Mouse (Mus musculus): ENCODE results near the gene Epha5. TPM values are rescaled to one million over a fixed set of nuclear protein-coding genes. Genes with fewer than 3 reads are reported as not detected.
A peak's percentile ranks its signal among the peaks of the same experiment; 100 is the strongest.

Epha5 gene
- polyA plus RNA-seq, 1 experiment from 2014 or later, result 36.4 TPM

- WGBS, result 29% methylated on average over 22 of the region's 22 CpGs
- H3K4me3 ChIP-seq, result no peak overlapping the region
- no peaks in the 10 kb centered on the region for H3K9me3 ChIP-seq
- no peak overlapping the region for H3K9ac ChIP-seq
- H3K4me2 ChIP-seq (replicated peaks), result peak overlapping the region; percentile 48
- peak; percentile 89 for ATAC-seq (ENCODE audit: low FRiP score, low read depth)
- H3K27ac ChIP-seq, result no peak overlapping the region
- H3K4me1 ChIP-seq, result no peaks in the 10 kb centered on the region
- no peaks in the 10 kb centered on the region for H3K36me3 ChIP-seq
- 0 out of 2 replicates have a peak, but pooled peaks cover 8% of the 10 kb centered on the region for H3K27me3 ChIP-seq (replicated peaks)
Observed at GRCm38 (mm10) chr5:84281290-84282017, 135.7 kb downstream of the Epha5 start.

- no peak for ATAC-seq (ENCODE audit: low FRiP score, low read depth)
- H3K27me3 ChIP-seq (replicated peaks), result 0 out of 2 replicates have a peak, but pooled peaks cover 3% of the 10 kb centered on the region
- H3K9ac ChIP-seq, result no peak overlapping the region
- no peak overlapping the region for H3K27ac ChIP-seq
- H3K4me2 ChIP-seq (replicated peaks), result no peak overlapping the region
- H3K4me3 ChIP-seq, result no peak overlapping the region
- no peaks in the 10 kb centered on the region for H3K36me3 ChIP-seq
- WGBS, result 87% methylated on average over 1 of the region's 1 CpGs
- H3K9me3 ChIP-seq, result no peaks in the 10 kb centered on the region
- no peaks in the 10 kb centered on the region for H3K4me1 ChIP-seq
Observed at GRCm38 (mm10) chr5:84276996-84277395, 140.2 kb downstream of the Epha5 start.

GRCm38 (mm10) chr5:84265407-84265806, 151.8 kb downstream of the Epha5 start:
- H3K27ac ChIP-seq, result no peak overlapping the region
- no peak overlapping the region for H3K9ac ChIP-seq
- peaks cover 8% of the 10 kb centered on the region for H3K4me1 ChIP-seq
- no peaks in the 10 kb centered on the region for H3K9me3 ChIP-seq
- no peaks in the 10 kb centered on the region for H3K36me3 ChIP-seq
- no peak overlapping the region for H3K4me3 ChIP-seq
- no peak overlapping the region for H3K4me2 ChIP-seq (replicated peaks)
- no peaks in the 10 kb centered on the region for H3K27me3 ChIP-seq (replicated peaks)
- 83% methylated on average over 4 of the region's 4 CpGs for WGBS
- no peak for ATAC-seq (ENCODE audit: low FRiP score, low read depth)

- Histone ChIP-seq H3K4me3 (no peak overlapping the region), H3K27ac (no peak overlapping the region), H3K36me3 (no peaks in the 10 kb centered on the region), H3K9ac (no peak overlapping the region), H3K27me3 (replicated peaks) (no peaks in the 10 kb centered on the region), H3K4me2 (replicated peaks) (no peak overlapping the region), H3K4me1 (peaks cover 8% of the 10 kb centered on the region), H3K9me3 (no peaks in the 10 kb centered on the region)
- 33% methylated on average over 6 of the region's 6 CpGs for WGBS
- peak; percentile 75 for ATAC-seq (ENCODE audit: low FRiP score, low read depth)
Observed at GRCm38 (mm10) chr5:84263999-84264398, 153.2 kb downstream of the Epha5 start.

GRCm38 (mm10) chr5:84229971-84230370, 187.2 kb downstream of the Epha5 start:
- no peaks in the 10 kb centered on the region for H3K4me1 ChIP-seq
- H3K9ac ChIP-seq, result no peak overlapping the region
- no peak for ATAC-seq (ENCODE audit: low FRiP score, low read depth)
- no peak overlapping the region for H3K4me2 ChIP-seq (replicated peaks)
- H3K27ac ChIP-seq, result no peak overlapping the region
- no peak overlapping the region for H3K4me3 ChIP-seq
- no peaks in the 10 kb centered on the region for H3K27me3 ChIP-seq (replicated peaks)
- H3K36me3 ChIP-seq, result no peaks in the 10 kb centered on the region
- H3K9me3 ChIP-seq, result no peaks in the 10 kb centered on the region

GRCm38 (mm10) chr5:84208609-84209008, 208.6 kb downstream of the Epha5 start:
- no peak overlapping the region for H3K4me2 ChIP-seq (replicated peaks)
- no peak overlapping the region for H3K4me3 ChIP-seq
- no peaks in the 10 kb centered on the region for H3K36me3 ChIP-seq
- ATAC-seq (ENCODE audit: low FRiP score, low read depth), result no peak
- no peak overlapping the region for H3K9ac ChIP-seq
- H3K4me1 ChIP-seq, result no peaks in the 10 kb centered on the region
- 30% methylated on average over 2 of the region's 2 CpGs for WGBS
- H3K27ac ChIP-seq, result no peak overlapping the region
- no peaks in the 10 kb centered on the region for H3K9me3 ChIP-seq
- no peaks in the 10 kb centered on the region for H3K27me3 ChIP-seq (replicated peaks)

GRCm38 (mm10) chr5:84193348-84193747, 223.8 kb downstream of the Epha5 start:
- Histone ChIP-seq H3K36me3 (no peaks in the 10 kb centered on the region), H3K9ac (no peak overlapping the region), H3K4me1 (no peaks in the 10 kb centered on the region), H3K9me3 (no peaks in the 10 kb centered on the region), H3K27ac (no peak overlapping the region), H3K4me3 (no peak overlapping the region), H3K4me2 (replicated peaks) (no peak overlapping the region), H3K27me3 (replicated peaks) (no peaks in the 10 kb centered on the region)
- no peak for ATAC-seq (ENCODE audit: low FRiP score, low read depth)
- WGBS, result 71% methylated on average over 3 of the region's 3 CpGs

GRCm38 (mm10) chr5:84184189-84184588, 233.0 kb downstream of the Epha5 start:
- Histone ChIP-seq H3K9ac (no peak overlapping the region), H3K9me3 (no peaks in the 10 kb centered on the region), H3K4me1 (no peaks in the 10 kb centered on the region), H3K27ac (no peak overlapping the region), H3K36me3 (no peaks in the 10 kb centered on the region), H3K4me2 (replicated peaks) (no peak overlapping the region), H3K4me3 (no peak overlapping the region), H3K27me3 (replicated peaks) (no peaks in the 10 kb centered on the region)
- ATAC-seq (ENCODE audit: low FRiP score, low read depth), result no peak
- 90% methylated on average over 8 of the region's 8 CpGs for WGBS

GRCm38 (mm10) chr5:84153095-84153494, 264.1 kb downstream of the Epha5 start:
- Histone ChIP-seq H3K4me2 (replicated peaks) (no peak overlapping the region), H3K9ac (no peak overlapping the region), H3K27ac (no peak overlapping the region), H3K9me3 (no peaks in the 10 kb centered on the region), H3K36me3 (no peaks in the 10 kb centered on the region), H3K4me1 (no peaks in the 10 kb centered on the region), H3K4me3 (no peak overlapping the region), H3K27me3 (replicated peaks) (no peaks in the 10 kb centered on the region)
- 69% methylated on average over 2 of the region's 2 CpGs for WGBS
- no peak for ATAC-seq (ENCODE audit: low FRiP score, low read depth)

GRCm38 (mm10) chr5:84142138-84142537, 275.0 kb downstream of the Epha5 start:
- ATAC-seq (ENCODE audit: low FRiP score, low read depth), result no peak
- Histone ChIP-seq H3K9me3 (no peaks in the 10 kb centered on the region), H3K36me3 (no peaks in the 10 kb centered on the region), H3K4me2 (replicated peaks) (no peak overlapping the region), H3K27me3 (replicated peaks) (no peaks in the 10 kb centered on the region), H3K4me1 (no peaks in the 10 kb centered on the region), H3K27ac (no peak overlapping the region), H3K9ac (no peak overlapping the region), H3K4me3 (no peak overlapping the region)
- WGBS, result 49% methylated on average over 4 of the region's 4 CpGs

GRCm38 (mm10) chr5:84095947-84096346, 321.2 kb downstream of the Epha5 start:
- H3K4me1 ChIP-seq, result no peaks in the 10 kb centered on the region
- no peak overlapping the region for H3K27ac ChIP-seq
- H3K36me3 ChIP-seq, result no peaks in the 10 kb centered on the region
- 89% methylated on average over 11 of the region's 11 CpGs for WGBS
- no peak for ATAC-seq (ENCODE audit: low FRiP score, low read depth)
- no peak overlapping the region for H3K4me3 ChIP-seq
- no peaks in the 10 kb centered on the region for H3K9me3 ChIP-seq
- H3K4me2 ChIP-seq (replicated peaks), result no peak overlapping the region
- H3K9ac ChIP-seq, result no peak overlapping the region
- no peaks in the 10 kb centered on the region for H3K27me3 ChIP-seq (replicated peaks)

GRCm38 (mm10) chr5:84081321-84081720, 335.9 kb downstream of the Epha5 start:
- ATAC-seq (ENCODE audit: low FRiP score, low read depth), result no peak

GRCm38 (mm10) chr5:84070976-84071375, 346.2 kb downstream of the Epha5 start:
- H3K9ac ChIP-seq, result no peak overlapping the region
- no peak overlapping the region for H3K4me3 ChIP-seq
- ATAC-seq (ENCODE audit: low FRiP score, low read depth), result no peak
- no peak overlapping the region for H3K27ac ChIP-seq
- no peaks in the 10 kb centered on the region for H3K36me3 ChIP-seq
- H3K4me2 ChIP-seq (replicated peaks), result no peak overlapping the region
- no peaks in the 10 kb centered on the region for H3K9me3 ChIP-seq
- WGBS, result 91% methylated on average over 7 of the region's 7 CpGs
- no peaks in the 10 kb centered on the region for H3K27me3 ChIP-seq (replicated peaks)
- no peaks in the 10 kb centered on the region for H3K4me1 ChIP-seq

More at GRCm38 (mm10) chr5:84081321-84081720, 335.9 kb downstream of the Epha5 start:
- Histone ChIP-seq H3K4me1 (no peaks in the 10 kb centered on the region), H3K36me3 (no peaks in the 10 kb centered on the region), H3K9me3 (no peaks in the 10 kb centered on the region), H3K9ac (no peak overlapping the region), H3K4me3 (no peak overlapping the region), H3K27ac (no peak overlapping the region), H3K27me3 (replicated peaks) (no peaks in the 10 kb centered on the region), H3K4me2 (replicated peaks) (no peak overlapping the region)
- 66% methylated on average over 6 of the region's 6 CpGs for WGBS

All from neural tube, embryonic 12.5 days (tissue).